In the genomic region with DNA sequence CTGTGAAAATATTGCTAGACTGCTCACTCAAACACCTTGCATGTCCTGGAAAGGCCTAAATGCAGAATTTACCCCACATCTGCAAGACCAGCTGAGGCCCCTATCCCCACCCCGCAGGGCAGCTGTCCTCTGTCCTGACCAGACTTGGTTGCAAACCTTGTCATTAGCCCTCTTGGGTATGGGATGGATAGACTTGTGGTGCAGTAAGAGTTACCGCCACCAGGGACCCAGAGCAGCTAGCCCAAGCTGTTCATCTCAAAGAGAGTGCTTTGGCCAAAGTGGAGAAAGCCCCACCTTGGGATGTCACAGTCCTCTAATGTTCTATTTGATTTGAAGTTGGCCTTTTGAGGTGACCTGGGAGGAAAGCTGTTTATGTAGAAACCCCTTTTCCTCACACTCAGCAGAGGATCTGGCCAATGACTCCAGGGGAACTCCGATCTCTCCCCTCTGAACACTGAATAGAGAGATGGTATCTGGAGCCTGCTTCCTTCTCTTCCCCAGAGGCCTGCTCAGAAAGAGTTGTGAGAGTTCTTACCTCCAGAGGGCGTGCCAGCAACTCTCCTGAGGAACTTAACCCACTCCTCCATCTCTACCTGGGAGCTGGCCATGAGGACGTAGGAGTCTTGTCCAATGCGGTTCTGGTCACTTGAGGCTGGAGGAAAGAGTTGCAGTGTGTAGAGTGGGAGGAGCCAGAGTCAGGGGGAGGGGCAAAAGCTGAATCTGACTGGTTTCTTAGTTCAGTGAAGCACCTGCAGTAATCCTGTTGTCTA, we compare ENCODE assay signal across 1 mouse cellular context.
A peak's percentile ranks its signal among the peaks of the same experiment; 100 is the strongest.
TF ChIP-seq lines count a peak whose summit lies in the region.

No protein-coding gene starts in this region.

TF ChIP-seq in MEL, 35 proteins besides CTCF, POLR2A, EP300 and RAD21:
- TF ChIP-seq E2F4 (IDR thresholded peaks at IDR 0.05; ENCODE audit: borderline replicate concordance, low read depth, low read length) (no peak), SMC3 (IDR thresholded peaks at IDR 0.05; ENCODE audit: low read depth, low read length) (peak; percentile 65)
